Mouse (Mus musculus): ENCODE measurements around the gene Pdzd11.

The Pdzd11 gene

DNA sequence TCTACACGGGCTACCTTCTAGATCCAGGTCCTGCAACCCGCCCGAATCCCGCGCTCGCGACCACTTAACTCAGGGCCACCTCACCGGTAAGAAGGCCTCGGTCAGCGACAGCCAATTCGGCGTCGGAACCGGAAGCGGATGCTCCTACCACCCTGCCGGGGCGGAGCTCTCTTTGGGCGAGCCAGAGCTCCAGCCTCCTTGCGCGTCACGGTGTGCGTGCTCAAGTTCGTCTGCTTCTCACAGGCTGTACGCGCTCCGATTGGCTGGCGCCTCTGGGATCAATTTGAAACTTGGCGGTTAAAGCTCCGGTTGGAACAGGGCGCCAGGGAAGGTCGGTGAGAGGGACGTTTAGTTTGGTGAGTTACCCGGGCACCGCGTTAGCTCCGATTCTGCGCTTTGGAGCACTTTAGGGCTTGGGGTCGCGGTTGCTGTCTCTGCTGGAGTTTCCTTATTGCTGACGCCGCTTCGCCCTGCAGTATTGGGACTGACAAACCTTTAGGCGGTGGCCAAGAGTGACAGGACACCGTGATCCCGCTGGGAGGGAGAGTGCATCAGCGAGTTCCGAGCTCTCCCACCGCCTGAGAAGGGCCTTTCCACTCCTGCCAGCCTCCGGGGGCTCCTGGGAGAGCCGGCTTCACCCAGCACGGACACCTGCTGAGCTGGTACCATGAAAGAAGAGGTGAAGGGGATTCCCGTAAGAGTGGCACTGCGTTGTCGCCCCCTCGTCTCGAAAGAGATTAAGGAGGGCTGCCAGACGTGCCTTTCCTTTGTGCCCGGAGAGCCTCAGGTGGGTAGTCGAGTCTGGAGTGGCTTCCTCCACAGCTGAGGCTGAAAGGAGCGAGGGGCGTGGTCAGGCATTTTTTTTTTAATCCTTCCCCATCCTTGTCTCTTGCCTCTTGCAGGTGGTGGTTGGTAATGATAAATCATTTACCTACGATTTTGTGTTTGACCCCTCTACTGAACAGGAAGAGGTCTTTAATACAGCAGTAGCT, at the start of gene Pdzd11:
TSS of gene Pdzd11 (minus strand) at position 767 of the 992 bp plus-strand sequence.
- DNase-seq, result peak; percentile 88

DNA sequence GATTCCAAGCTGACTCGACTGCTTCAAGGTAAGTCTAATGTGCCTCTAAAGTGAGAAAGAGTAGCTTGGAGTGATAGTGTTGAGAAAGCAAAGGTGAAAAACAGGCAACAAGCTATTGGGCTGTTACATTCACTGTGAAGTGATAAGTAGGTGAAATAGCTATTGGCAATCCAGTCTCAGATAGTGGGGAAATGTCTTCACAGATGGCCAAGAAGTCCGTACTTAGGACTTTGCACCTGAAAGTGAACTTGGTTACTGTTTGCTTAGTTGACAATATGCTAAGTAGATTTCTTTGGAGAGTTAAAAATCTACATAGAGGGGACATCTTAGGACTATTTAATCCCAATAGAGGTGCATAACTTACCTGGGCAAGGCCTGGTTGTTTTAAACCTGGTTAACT, 38.5 kb upstream of the Pdzd11 start:
- no peak for DNase-seq

DNA sequence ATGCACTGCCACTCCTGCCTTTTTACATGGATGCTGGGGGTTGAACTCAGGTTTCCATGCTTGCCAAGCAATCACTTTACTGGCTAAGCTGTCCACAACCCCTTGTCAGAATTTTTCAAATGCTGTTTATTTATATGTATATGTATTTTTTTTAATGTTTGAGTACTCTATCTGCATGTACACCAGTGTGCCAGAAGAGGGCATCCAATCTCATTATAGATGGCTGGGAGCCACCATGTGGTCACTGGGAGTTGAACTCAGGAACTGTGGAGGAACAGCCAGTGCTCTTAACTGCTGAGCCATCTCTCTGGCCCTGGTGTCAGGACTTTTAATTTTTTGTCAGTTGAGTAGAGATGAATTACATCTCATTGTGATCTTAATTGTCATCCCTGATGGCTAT, 26.5 kb upstream of the Pdzd11 start:
- DNase-seq, result no peak

DNA sequence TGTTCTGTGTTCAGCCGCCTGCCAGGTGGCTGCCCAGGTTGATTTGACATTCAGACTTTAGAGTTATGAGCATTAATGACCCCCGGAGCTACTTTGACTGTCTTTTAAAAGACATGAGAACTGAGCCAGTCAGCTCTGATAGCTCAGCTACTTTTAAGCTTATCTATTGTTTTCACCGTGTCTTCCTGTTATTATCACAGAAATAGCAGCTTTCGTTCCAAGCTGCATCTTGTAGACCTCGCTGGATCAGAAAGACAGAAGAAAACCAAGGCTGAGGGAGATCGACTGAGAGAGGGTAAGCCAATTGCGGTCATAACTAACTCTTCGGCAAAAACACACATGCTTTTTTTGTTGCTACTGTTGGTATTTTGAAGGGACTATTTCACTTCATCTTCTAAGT, 12.1 kb upstream of the Pdzd11 start:
- DNase-seq, result no peak

DNA sequence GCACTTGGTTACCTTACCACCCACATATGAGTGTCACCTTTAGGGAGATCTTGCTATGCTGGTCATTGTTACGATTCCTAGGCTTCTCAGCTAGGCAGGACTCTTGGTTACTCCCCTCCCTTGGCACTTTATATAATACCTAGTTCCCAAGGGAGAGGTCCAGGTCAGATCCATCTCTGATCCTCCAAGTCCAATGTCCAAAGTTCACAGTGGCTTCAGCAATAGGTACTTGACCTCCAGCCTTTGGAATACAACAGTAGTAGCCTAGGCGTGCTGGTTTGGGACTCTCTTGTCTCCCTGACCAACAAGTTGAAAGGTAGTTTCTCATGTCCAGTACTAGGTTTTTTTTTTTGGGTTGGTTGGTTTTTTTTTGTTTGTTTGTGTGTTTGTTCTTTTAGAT, 2.7 kb upstream of the Pdzd11 start:
- no peak for DNase-seq

DNA sequence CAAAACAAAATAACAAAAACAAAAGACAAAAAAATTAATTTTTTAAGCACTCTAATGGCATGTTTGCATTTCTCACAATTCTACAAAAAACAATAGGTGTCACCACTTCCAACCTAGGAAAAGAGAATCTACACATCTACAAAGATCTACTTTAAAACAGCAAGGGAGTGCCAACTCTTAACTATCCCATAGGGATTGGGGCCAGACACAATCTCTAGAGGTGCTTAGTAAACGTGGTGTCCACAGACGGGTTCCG, 894 bp downstream of the Pdzd11 start, which contains the start of gene Kif4:
TSS of gene Kif4 (plus strand) at position 192 of the 256 bp plus-strand sequence.
- DNase-seq, result no peak

DNA sequence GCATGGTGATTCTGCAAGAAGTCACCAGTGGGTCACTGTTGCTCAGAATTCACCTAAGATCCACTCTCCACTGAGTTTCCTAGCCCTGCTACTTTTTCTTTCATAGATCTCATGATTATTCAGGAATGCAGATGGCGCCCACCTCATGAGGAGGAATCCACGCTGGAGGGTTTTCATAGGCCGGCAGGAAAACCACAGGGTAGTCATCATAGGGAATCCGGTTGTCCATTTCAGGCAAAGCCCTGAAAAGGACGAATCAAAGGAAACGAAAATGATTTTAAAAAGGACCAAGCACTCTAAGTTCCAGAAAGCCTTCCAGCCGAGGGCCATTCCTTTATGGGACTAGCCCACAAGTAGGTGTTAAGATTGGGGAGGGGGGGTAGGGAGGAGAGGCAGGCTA, 1.2 kb downstream of the Pdzd11 start:
- DNase-seq, result no peak

DNA sequence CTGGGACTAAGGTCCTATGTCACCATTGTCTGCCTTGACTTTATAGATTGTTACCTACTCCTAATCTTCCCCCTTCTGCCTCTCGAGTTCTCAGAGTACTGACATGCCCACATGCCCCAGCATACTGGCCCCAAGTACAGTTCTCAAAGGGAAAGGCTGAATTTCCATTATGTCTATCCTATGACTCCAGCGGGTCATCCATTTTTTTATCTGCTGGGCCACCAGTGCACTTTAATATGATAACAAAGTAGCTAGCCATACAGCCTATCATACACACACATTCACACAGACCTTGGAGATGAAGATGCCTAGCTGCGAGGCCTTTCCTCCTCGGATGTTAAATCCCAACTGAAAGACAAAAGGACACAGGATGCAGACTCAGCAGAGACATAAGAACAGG, 2.1 kb downstream of the Pdzd11 start:
- DNase-seq, result no peak

DNA sequence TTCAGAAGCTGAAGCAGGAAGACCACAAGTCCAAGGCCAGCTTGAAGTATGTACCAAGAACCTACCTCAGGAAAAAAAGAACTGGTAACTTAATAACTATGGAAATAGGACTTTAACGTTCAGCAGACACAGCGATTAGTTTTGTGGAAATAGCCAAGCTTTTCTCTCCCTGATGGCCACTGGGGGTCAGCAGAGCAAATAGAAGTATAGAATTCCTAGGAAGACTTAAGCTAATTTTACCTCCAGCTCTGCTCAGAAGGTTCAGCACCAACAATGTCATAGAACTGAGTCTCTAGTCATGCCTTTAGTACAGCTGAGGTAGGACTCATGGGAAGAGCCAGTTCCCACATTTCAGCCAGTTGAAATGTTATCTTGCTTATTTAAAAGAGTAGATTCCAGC, 5.0 kb downstream of the Pdzd11 start:
- DNase-seq, result no peak

DNA sequence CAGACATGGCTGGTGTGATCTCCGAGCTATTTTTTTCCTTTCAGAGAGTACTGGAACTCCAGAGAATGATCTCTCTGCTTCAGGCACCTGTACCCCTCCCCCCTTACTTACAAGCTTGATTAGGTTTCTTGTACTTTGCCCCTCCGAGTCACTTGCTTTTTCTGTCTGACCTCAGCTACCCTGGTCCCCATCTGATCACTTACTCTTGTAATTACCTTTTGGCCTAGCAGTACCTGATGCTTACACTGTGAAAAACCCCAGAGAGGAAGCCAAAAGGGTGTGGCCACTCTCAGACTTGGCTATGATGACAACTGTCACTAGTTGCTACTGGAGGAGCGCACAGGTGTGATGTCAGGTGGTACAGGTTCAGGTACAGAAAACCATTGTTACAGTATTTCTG, 7.9 kb downstream of the Pdzd11 start:
- no peak for DNase-seq

DNA sequence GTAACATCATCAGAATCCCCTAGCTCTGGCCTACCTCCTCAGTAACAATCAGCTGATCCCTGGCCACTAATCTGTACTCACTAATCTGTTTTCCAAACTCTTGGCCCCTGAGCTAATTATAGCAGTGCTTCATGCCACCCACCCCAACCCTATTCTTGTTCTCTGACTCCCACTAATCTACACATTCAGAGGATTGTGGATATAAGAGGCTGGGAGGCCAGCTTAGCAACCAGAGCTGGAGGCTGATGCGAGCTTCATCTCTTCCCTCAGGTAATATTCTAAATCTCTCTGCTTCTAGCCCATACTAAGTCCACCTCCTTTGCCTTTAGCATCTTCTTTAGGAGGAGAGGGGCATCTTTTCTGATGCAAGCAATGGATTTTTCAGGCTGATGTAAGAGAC, 21.1 kb downstream of the Pdzd11 start, which contains the start of gene Arr3:
TSS of gene Arr3 (plus strand) at position 184 of the 400 bp plus-strand sequence.
- DNase-seq, result no peak

DNA sequence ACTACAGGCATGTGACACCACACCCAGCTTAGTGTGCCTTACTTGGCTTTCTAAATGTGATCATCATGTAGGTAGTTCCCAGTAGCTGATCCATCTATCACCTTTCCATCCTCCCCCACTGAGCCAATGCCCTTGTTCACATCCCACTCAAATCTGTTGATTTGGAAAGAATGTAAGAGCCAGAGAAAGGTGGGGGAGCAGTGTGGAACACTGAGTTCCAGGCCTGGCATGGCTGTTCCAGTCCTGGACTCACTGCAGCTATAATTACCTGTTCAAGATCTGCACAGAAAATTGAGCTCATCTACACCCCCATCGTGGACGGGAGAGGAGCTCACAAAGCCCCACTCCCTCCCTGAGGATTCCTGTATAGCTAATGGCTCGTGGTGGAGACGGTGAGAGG, 26.6 kb downstream of the Pdzd11 start:
- no peak for DNase-seq

DNA sequence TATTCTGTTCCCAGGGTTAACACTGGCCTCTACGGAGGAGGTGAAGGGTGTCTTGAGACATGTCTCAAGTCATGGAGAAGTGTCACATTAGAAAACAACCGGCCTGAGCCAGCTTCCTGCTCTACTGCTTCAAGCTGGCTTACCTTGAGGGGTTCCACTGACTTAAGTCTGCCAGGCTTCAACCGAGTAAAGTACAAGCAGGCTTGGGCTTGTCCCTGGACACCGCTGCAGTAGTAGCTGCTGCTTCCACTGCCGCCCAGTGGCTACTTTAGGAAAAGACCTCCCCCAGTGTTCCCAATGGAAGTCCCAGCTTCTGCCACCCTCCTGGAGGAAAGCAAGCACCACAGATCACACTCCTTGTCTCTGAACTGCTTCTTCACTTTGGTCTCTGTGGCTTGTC, 28.9 kb downstream of the Pdzd11 start:
- peak; percentile 49 for DNase-seq

DNA sequence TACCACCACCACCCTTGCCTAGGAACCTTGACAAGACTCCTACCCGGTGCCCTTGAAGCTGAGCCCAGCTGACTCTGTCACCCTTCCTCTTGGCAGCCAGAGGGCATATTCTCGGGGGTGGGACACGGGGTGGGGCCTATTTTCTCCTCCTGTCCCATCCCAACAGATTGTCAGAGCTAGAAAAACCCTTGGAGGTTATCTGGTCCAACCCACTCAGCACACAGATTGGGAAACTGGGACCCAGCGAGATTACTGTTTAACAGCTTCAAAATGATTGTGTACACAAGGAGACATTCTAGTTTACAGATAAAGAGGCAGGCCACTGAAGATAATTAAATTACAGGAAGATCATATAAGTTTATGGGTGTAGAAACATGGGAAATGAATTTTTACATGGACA, 31.6 kb downstream of the Pdzd11 start, which contains the start of gene P2ry4:
TSS of gene P2ry4 (minus strand) at position 79 of the 400 bp plus-strand sequence.
- no peak for DNase-seq

Data from lung, postnatal 14 days (tissue).